Mouse (Mus musculus): ENCODE measurements around the gene Morc1.

GRCm38 (mm10) chr16:48623447-48623846, 192.4 kb downstream of the Morc1 start:
- TF ChIP-seq CTCF (IDR thresholded peaks at IDR 0.05; ENCODE audit: low read depth) (peak; percentile 56), EP300 (IDR thresholded peaks at IDR 0.05; ENCODE audit: low read depth) (no peak)
